Mouse (Mus musculus): ENCODE data around the gene Zfp64.
"Not testable (repeated sequence)": the region's sequence is repeated elsewhere in the genome, so short reads cannot be mapped to it uniquely, and the experiment has no call there.

The Zfp64 gene

DNA sequence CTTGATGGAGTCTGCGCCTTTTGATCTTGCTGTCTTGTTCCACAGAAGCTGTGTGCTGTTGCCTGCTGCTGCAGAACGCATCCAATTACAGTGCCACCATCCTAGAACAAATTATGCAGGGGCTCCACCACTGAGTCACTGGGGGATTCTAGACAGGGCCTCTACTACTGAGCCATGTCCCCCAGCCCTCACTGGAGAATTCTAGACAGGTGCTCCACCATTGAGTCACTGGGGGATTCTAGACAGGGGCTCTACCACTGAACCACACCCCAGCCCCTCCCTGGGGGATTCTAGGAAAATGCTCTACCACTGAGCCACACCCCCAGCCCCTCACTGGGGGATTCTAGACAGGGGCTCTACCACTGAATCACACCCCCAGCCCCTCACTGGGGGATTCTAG is 63.3 kb downstream of the Zfp64 start:
- no peak for DNase-seq

DNA sequence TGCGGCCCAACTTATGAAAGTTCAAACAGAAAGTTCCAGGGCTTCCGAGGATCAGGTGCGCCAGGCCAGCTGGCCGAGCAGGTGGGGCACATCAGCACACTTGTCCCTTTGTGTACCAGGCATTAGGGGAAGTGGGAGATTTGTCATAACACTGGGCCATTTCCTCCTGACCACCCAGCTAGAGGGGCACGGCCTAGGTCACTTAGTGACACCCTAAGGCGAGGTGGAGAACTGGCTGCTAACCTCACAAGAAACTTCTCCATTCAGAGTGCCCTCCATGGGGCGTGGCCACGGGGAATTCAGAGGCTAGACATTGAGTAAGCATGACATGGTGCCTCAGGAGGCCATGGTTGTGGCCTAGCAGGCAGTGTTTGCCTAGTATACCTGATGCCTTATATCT is 70.7 kb downstream of the Zfp64 start:
- no peak for DNase-seq

DNA sequence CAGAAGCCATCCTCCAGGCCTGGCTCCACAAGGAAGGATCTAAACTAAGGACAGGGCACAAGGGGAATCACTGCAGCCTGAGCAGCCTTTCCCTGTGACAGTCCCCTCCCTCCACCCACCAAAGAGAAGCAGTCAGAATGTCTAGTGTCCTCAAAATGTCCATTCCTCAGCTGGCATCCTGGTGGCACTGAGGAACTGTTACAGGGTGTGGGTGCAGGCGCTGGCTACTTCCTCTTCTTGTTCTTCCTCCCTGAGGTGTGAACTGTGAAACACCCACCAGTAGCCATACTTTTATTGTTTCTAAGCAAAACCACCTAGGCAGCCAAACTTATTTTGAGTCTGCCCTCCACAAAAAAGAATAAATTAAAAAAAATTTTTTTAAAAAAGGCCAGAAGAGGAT is 72.4 kb downstream of the Zfp64 start:
- no peak for DNase-seq

DNA sequence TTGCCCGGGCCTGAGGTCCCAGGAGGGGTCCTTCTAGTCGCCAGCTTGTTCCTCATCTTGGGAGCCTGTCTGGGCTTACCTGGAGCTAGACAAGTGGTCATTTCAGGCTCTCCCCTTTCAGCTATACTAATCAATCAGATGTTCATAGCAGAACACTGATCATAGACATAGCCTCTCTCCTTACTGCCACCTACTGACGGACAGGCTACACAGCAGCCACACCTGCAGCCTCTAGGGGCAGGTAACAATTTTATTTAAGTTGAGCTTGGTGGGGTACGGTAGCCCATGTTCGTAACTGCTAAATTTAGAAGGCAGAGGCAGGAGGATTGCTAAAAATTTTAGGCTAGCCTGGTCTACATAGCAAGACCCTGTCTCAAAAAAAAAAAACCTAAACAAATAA is 73.5 kb downstream of the Zfp64 start:
- DNase-seq = peak in 1 of 2 experiments; percentile 11

DNA sequence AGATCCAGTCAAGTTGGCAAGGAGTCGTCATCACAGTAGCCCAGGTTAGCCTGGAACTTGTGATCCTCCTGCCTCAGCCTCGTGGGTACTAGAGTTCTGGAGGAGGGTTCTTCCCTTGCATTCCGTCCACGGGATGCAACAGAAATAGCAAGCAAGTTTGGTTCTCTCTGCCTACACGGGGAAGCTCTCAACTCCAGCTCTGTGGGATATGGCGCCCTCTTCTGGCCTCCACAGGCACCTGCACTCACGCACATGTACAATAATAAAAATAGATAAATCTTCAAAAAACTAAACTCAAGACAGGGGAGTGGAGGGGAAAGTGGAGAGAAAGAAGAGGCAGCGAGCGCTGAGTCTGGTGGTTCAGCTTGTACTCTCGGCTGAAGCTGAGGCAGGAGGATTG is 75.8 kb downstream of the Zfp64 start:
- DNase-seq = no peak

DNA sequence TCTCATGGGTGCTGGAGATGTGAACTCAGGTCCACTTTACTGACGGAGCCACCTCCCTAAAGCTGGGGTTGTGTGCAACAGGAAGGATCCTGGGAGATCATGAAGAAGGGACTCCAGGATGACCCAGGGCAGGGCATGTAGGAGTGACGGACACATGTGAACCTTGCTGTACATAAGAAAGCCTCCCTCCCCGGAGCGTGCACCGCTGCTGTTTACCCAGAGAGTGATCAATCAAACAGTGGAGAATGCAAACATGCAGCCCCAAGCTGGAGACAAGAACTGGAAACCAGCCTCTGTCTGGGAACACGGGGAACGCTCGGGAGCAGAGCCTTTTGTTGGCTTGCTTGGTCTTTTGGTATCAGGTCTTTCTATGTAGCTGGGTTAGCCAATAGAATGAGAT is 76.7 kb downstream of the Zfp64 start:
- no peak for DNase-seq

DNA sequence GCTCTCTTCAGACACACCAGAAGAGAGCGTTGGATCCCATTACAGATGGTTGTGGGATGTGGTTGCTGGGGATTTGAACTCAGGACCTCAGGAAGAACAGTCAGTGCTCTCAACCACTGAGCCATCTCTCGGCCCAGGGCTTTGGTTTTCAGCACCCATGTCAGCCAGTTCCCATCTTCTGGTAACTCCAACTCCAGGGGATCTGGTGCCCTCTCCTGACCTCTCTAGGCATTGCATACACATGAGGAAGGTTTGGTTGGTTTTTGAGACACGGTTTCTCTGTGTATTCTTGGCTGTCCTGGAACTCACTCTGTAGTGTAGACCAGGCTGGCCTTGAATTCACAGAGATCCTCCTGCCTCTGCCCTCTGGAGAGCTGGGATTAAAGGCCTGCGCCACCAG is 77.2 kb downstream of the Zfp64 start:
- DNase-seq = no peak

DNA sequence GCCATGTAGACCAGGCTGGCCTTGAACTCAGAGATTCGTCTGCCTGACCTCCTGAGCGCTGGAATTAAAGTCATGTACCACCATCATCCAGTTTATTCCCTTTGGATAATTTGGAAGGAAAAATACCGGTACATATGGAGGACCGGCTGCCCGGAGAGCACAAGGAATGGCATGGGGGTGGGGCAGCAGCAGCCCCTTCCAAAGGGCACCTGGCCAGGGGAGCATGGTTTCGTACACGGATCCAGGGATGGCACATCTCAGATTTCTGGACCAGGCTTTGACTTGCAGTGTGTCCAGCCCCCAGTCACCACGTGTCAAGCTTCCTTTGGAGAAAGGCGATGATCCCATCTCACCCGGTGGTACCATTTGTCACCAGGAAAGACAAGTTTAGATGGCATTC is 78.8 kb downstream of the Zfp64 start:
- no peak for DNase-seq

DNA sequence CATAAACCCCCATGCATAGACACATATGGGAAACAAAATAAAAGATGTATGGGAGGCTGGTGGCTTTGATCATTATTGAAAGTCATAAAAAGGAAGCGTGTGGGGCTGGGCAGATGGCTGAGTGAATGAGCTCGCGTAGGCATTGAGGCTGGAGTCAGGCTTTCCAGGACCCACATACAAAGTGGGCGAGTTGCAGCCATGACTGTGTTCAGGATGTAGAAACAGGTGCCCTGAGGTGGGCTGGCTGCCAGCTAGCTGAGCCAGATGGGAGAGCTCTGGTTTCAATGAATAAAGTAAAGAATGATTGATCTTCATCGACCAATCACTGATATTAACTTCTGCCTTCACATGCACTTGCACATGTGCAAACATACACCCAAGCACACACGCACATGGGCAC is 80.9 kb downstream of the Zfp64 start:
- DNase-seq = no peak

DNA sequence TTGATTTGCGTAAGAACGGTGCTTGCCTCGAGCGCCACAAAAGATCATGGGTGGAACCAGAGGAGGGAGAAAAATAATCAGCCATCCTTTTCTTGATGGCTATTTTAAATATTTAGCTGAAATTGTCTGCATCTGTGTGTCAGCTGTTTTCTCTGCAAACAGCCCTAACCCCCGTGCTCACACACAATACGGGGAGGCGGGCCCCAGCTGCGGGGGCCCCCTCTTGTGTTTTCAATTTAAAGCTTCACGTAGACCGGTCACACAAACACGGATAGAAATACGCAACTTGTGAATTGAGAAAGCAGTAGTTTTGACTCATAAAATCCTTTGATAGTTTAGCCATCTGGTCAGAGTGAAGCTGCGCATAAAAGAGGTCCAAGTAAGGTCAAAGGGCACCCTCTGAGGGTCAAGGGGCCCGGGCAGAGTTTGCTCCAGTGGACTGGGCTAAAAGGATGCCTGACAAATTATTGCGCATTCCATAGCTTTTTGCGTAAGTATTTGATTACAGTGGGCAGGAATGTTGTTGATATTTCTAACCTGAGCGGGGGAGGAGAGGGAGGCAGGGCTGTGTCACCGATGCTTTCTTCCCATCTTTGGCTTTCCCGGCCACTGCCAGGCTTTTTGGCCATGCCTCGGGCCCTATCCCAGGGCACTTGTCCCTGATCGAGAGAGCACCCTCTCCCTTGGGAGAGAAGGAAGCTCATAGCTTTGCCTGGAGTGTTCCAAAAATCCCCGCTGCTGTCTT is 83.4 kb downstream of the Zfp64 start:
- peak in 1 of 2 experiments; percentile 17 for DNase-seq

DNA sequence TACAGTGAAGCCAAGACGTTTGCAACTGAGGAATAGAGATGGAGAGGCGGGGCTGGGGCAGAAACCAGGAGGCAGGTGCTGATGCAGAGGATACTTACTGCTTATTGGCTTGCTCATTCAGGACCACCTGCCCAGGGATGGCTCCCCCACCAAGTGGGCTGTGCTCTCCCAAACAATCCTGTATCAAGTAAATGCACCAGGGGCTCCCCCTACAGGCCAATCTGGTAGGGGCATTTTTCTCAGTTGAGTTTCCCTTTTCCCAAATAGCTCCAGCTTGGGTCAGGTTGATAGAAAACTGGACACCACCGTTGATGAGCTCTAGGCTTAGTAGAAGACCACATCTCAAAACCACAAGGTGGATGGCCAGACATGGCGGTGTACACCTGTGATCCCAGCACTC is 84.9 kb downstream of the Zfp64 start:
- DNase-seq = peak in 1 of 2 experiments; percentile 4

DNA sequence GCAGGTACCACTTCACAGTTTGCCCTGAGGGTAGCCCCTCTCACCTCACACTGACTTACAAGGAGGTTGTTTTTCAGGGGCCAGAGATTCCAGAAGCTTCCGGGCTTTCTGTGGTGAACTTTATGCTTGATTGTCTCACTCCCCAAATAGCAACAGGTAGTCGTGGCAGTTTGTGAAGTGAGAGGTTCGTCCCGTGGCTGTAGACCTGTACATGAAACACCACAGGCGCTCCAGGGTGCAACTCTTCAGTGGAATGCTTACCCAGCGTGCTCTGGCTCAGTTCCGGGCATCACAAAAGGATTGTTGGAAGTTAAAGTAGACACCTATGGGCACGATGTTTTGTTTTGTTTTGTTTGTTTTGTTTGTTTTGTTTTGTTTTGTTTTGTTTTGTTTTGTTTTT is 88.4 kb downstream of the Zfp64 start:
- no peak for DNase-seq

DNA sequence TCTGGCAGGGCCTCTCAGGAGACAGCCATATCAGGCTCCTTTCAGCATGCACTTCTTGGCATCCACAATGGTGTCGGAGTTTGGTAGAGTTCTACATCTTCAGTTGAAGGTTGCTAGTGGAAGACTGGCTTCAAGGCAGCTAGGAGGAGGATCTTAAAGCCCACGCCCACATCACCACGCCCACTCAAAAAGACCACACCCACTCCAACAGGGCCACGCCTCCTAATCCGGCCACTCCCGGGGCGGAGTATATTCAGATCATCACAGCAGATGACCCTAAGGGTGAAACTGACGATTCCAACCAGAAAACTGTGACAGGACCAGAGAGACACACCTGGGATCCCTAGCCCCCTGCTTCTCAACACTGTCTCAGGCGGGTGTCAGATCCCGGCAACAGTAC is 89.0 kb downstream of the Zfp64 start:
- DNase-seq = no peak

DNA sequence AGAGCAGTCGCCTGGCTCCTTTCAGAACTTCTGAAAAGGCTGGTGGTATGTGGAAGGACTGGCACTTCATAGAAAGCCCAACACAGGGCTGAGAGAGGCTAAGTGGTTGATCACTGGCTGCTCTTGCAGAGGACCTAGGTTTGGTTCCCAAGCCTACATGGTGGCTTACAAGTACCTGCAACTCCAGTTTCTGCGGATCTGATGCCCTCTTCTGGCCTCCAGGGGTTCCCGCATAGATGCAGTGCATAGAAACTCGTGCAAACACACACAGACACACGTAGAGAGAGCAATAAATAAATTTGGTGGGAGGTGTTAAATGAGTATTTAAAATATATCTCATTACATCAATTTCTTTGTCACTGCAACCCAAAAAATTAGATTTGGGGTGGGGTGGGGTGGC is 90.5 kb downstream of the Zfp64 start:
- no peak for DNase-seq

DNA sequence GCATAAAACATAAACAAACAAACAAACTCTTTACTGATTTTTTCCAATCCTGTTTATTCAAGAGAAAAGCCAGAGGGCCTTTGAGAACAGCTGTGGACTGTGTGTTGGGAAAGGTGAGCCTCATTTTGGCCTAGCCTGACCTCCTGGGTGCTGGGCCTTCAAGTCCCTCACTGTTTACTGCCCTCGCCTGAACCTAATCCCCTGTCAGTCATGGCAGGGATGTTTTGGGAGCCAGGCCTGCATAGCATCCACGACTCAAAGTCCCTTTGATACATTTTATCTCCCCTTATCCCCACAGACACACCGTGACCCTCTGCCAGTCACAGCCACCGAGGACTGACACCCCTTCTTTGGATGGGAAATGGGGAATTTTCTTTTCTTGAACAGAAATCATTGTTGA is 92.7 kb downstream of the Zfp64 start:
- no peak for DNase-seq

DNA sequence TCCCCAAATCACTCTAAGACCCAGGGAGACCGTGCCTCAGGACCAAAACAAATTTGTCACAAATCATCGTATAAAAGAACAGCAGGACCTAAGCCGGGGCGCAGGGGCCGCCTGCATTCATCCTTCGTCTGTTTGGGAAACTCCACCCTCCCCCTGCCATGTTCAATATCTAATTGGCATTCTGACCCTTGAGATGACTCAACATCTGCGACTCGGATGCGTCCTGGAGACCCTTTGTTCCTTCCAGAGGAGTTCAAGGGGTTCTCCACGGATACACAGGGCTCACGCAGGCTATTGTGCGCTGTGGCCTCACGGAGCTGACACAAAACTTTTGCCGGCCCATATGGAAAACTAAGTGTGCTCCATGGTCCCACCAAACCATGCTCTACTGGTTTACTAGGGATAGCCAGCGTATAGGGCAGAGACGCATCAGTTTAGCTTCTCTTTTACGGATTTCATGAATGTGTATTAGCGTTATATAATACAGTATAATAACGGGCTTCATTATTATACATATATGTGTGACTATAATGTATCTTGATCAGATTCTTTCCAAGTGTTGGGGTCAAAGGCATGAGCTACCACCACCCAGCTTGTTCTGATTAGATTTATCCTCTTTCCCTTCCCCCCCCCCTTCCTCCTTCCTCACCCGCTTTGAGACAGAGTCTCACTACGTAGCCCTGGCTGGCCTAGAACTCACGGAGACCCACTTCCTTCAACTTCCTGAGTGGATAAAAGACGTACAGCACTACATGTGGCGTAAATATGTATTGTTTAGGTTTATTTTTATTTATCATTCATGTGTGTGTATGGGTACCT is 94.3 kb downstream of the Zfp64 start:
- no peak for DNase-seq

DNA sequence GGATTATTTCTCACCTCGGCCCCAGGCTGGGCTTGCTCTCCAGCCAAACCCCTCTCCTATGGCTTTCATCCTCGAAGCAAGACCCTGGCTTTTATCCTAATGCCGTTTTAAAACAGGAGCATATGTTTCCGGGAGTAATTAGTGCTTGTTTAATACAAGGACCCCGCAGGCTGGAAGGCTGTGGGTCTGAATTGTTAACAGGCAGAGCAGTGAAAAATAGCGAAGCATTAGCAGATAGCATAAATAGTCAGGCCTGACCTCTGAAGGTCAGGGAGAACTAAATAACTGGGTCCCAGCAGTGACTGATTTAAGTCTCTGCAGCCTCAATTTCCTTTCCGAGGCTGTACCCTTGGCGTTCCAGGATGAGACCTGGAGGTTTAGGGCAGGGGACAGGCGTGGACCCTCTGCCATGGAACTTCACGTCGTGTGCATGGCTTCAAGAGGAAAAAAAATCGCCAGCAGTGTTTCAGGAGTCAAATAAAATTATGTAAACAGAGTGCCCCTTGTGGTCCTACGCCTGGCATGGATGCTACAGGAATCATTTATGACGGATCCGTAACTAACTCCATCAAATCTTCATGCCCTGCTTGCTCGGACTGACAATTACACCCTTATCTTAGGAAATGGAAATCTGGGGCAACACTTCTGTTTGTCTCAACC is 95.2 kb downstream of the Zfp64 start:
- DNase-seq = no peak

DNA sequence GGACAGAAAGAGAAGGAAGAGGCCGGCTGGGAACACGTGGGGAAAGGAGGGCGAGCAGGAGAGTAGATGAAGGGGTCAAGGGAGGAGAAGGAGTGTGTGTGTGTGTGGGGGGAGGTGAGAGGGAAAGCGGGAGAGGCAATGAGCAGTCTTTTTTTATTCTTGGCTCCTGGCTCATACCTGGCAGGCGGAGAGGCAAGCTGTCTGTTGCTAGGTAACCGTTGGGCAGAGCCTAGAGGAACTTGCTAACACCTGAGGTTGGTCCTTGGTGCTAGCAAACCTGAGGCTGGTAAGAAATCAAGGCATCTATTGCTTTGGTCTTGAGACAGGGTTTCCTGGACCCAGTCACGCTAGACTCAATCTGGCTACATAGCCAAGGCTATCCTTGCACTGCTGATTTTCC is 98.7 kb downstream of the Zfp64 start:
- DNase-seq = peak in 1 of 2 experiments; percentile 8

DNA sequence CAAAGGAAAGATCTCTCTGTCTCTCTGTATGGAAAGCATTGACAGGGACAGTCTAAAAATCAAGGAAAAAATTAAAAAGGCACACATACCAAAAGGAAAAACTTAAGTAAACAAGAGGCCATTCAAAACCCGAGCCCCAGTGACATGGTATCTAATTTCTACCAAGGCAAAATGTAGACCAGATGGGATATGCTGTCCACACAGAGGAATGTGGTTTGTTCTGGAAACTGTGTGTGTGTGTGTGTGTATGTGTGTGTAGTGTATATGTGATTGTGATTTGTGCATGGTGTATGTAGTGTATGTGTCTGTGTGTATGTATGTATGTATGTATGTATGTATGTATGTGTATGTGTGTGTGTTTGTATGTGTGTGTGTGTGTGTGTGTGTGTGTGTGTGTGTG is 100.6 kb downstream of the Zfp64 start:
- no peak for DNase-seq

DNA sequence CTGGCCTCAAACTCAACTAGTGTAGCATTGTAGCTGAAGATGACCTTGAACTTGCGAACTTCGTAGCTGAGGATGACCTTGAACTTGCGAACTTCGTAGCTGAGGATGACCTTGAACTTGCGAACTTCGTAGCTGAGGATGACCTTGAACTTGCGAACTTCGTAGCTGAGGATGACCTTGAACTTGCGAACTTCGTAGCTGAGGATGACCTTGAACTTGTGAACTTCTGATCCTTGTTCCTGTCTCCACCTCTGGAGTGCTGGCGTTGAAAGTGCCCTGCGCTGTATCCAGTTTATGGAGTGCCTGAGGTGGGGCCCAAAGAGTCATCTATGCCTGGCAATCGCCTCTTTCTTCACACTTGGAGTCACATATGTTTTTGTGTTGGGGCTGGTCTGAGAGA is 101.5 kb downstream of the Zfp64 start:
- not testable (repeated sequence) for DNase-seq

DNA sequence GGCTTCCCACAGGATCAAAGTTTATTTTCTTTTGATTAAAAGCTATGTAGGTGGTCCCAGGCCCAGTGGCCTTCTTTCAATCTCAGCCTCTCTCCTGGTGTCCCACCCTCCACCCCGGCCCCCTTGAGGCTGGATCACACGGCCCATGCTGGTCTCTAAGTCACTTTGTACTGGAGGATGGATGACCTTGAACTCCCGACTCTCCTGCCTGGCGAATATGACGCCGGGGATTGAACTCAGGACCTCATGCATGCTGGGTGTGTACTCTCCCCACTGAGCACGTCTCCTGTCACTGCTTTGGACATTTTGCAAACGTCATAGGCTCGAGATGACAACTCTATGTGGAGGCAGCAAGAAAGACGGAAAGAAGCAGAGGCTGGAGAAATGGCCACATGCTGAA is 103.8 kb downstream of the Zfp64 start:
- DNase-seq = no peak

DNA sequence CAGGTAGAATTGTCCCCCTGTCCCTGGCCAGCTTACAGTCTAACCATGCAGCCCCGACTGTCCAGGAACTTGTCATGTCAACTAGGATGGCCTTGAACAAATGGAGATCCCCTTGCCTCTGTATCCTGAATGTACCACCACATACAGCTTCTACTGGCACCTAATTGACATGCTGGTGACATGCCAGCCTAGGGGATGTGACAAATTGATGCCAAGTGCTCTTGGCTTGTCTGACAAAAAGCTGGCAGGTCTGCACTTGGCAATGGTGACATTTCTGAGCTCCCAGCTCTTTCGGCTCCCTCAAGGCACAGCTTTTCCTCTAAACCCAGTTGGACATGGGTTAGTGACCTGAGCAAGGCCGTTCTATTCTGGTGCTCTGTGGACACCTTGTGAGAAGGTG is 106.8 kb downstream of the Zfp64 start:
- DNase-seq = no peak

DNA sequence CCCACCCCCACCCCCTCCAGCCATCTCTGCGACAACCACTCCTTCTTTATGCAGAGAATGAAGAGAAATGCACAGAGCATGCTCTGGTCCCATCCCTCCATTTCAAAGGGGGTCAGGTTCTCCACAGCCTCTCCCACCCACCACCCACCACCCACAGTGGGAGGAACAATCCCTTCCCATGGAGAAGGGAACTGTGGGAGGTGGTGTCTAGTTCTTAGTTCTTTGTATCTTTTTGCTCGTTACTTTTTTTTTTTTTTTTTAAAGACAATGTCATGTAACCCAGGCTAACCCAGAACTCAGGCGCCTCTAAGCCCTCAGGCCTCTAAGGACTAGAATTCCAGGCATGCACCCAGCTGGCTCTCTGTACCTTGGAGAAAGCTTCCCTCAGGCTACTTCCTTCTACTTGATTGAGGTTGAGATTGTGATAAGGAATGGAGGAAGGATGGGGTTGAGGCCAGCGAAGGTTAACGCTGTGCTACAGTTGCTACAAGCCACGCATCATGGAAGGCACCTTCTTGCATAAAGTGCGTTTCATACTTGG is 109.1 kb downstream of the Zfp64 start:
- no peak for DNase-seq

All from lung, adult 18-20 months (tissue).